Mouse (Mus musculus): Measurements from ENCODE around the gene Traf5. TPM values are rescaled to one million over a fixed set of nuclear protein-coding genes. Genes with fewer than 3 reads are reported as not detected.
A peak's percentile ranks its signal among the peaks of the same experiment; 100 is the strongest.

The Traf5 gene
- polyA plus RNA-seq, 1 experiment from 2014 or later, result 16.9 TPM

DNA sequence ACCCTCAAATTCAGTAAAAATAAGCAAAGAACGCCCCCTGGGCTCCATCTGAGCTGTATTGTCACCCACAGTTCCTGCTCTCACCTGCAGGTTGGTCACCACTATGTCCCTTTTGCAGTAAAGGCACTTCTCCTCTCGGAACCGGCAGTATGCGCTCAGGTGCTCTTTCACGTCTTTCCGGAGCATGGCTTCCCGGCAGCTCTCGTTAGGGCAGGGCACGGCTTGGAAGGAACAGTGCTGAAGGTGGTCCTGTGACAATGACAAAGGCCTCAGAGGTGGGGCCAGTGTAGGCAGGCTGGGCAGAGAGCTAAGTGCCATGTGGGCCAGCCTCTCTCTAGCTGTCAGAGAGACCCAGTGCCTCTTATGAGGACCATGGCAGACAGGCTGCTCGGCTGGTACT lies 33.4 kb downstream of the Traf5 start:
- no peaks in the 10 kb centered on the region for H3K27me3 ChIP-seq (ENCODE audit: control insufficient read depth, insufficient read depth, low read length)
- no peaks in the 10 kb centered on the region; the same call in 1 of the 2 replicates for H3K9me3 ChIP-seq (ENCODE audit: control insufficient read depth, low read length)
- no peak overlapping the region for H3K27ac ChIP-seq (replicated peaks in 1 of 2; ENCODE audit: control insufficient read depth in 1 of 2, insufficient read depth in 1 of 2, low read depth in 2 of 2, low read length in 2 of 2)
- H3K9ac ChIP-seq (ENCODE audit: low read length), result no peak overlapping the region
- peaks cover 11 to 24% of the 10 kb centered on the region in 2 experiments for H3K4me1 ChIP-seq (ENCODE audit: control insufficient read depth in 2 of 2, insufficient read depth in 2 of 2, low read length in 2 of 2)
- WGBS, result 85% methylated on average over 10 of the region's 10 CpGs
- peaks cover 45% of the 10 kb centered on the region for H3K36me3 ChIP-seq (ENCODE audit: control insufficient read depth, insufficient read depth, low read length)
- H3K4me3 ChIP-seq (ENCODE audit: control insufficient read depth in 1 of 2, insufficient read depth in 1 of 2, low read depth in 1 of 2, low read length in 2 of 2), result no peak overlapping the region
- no peak overlapping the region for H3K4me2 ChIP-seq (ENCODE audit: low read length)
- no peak for ATAC-seq (ENCODE audit: insufficient number of reproducible peaks, insufficient read depth, low FRiP score, low read depth)

DNA sequence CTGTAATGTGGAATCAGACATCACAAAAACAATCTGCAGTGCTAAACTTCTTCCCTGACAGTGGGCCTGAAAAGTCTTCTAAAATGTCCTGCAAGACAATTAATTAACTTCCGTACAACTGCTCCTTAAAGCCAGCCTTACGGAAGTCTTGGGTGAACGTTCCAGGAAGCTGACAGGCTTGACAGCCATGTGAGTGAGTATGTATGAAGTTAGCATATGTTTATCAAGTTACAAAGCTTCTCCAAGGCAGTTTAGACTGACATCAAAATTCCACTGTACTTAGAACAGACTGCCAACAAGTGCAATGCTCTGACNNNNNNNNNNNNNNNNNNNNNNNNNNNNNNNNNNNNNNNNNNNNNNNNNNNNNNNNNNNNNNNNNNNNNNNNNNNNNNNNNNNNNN lies 38.6 kb downstream of the Traf5 start:
- Histone ChIP-seq H3K4me2 (ENCODE audit: low read length) (no peak overlapping the region), H3K4me1 (ENCODE audit: control insufficient read depth in 2 of 2, insufficient read depth in 2 of 2, low read length in 2 of 2) (peaks cover 8 to 12% of the 10 kb centered on the region in 2 experiments), H3K9ac (ENCODE audit: low read length) (no peak overlapping the region; the same call in 1 of the 2 replicates), H3K9me3 (ENCODE audit: control insufficient read depth, low read length) (no peaks in the 10 kb centered on the region; the same call in 1 of the 2 replicates), H3K27me3 (ENCODE audit: control insufficient read depth, insufficient read depth, low read length) (no peaks in the 10 kb centered on the region), H3K36me3 (ENCODE audit: control insufficient read depth, insufficient read depth, low read length) (peaks cover 34% of the 10 kb centered on the region), H3K4me3 (ENCODE audit: control insufficient read depth in 1 of 2, insufficient read depth in 1 of 2, low read depth in 1 of 2, low read length in 2 of 2) (no peak overlapping the region), H3K27ac (replicated peaks in 1 of 2; ENCODE audit: control insufficient read depth in 1 of 2, insufficient read depth in 1 of 2, low read depth in 2 of 2, low read length in 2 of 2) (peak overlapping the region; percentile 57 to 61; a peak in 3 of 4 replicates)
- no peak for ATAC-seq (ENCODE audit: insufficient number of reproducible peaks, insufficient read depth, low FRiP score, low read depth)
- 24% methylated on average over 3 of the region's 3 CpGs for WGBS

DNA sequence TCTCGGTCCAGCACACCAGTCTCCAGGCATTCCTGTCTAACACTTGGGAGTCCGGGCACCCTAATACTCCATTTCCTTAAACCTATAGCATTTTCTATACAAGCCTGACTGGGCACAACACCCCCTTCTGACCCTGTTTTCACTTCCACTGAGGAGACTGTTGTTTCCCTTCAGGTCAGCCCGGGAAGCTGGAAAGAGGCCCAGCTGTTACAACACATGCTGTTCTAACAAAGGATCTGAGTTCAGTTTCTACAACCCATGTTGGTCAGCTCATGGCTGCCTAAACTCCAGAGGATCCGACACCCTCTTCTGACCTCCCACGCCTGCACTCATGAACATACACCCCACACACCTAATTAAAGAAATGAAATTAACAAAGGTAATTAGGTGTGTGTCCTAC lies 39.4 kb downstream of the Traf5 start:
- H3K27ac ChIP-seq (replicated peaks in 1 of 2; ENCODE audit: control insufficient read depth in 1 of 2, insufficient read depth in 1 of 2, low read depth in 2 of 2, low read length in 2 of 2), result peak overlapping the region in 1 of 2 experiments; percentile 61; a peak in 1 of 4 replicates
- no peak overlapping the region for H3K4me3 ChIP-seq (ENCODE audit: control insufficient read depth in 1 of 2, insufficient read depth in 1 of 2, low read depth in 1 of 2, low read length in 2 of 2)
- peaks cover 27% of the 10 kb centered on the region for H3K36me3 ChIP-seq (ENCODE audit: control insufficient read depth, insufficient read depth, low read length)
- ATAC-seq (ENCODE audit: insufficient number of reproducible peaks, insufficient read depth, low FRiP score, low read depth), result no peak
- H3K27me3 ChIP-seq (ENCODE audit: control insufficient read depth, insufficient read depth, low read length), result no peaks in the 10 kb centered on the region
- peaks cover 8 to 12% of the 10 kb centered on the region in 2 experiments for H3K4me1 ChIP-seq (ENCODE audit: control insufficient read depth in 2 of 2, insufficient read depth in 2 of 2, low read length in 2 of 2)
- no peaks in the 10 kb centered on the region; the same call in 1 of the 2 replicates for H3K9me3 ChIP-seq (ENCODE audit: control insufficient read depth, low read length)
- no peak overlapping the region for H3K4me2 ChIP-seq (ENCODE audit: low read length)
- H3K9ac ChIP-seq (ENCODE audit: low read length), result no peak overlapping the region
- WGBS, result 92% methylated on average over 5 of the region's 5 CpGs

DNA sequence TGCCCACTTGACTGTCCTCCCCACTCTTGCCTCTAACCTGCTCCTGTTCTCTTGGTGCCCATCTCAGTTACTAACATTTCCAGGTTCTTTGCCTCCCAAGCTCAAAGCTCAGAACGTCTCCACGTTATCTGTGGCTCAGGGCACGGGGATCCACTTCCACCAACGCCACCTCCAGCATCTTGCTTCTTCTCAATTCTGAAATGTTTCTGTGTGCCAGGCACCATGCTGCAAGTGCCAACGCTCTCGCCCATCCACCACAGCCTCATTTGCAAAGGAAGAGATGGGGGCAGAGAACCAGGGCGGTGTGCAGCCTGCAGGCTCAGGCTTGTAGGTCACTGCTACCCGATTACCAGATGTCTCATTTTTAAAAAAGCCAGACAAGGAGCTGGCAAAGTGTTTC lies 39.9 kb downstream of the Traf5 start:
- Histone ChIP-seq H3K4me1 (ENCODE audit: control insufficient read depth in 2 of 2, insufficient read depth in 2 of 2, low read length in 2 of 2) (peaks cover 8 to 12% of the 10 kb centered on the region in 2 experiments), H3K9ac (ENCODE audit: low read length) (no peak overlapping the region), H3K27me3 (ENCODE audit: control insufficient read depth, insufficient read depth, low read length) (no peaks in the 10 kb centered on the region), H3K4me2 (ENCODE audit: low read length) (no peak overlapping the region), H3K36me3 (ENCODE audit: control insufficient read depth, insufficient read depth, low read length) (peaks cover 24% of the 10 kb centered on the region), H3K9me3 (ENCODE audit: control insufficient read depth, low read length) (no peaks in the 10 kb centered on the region; the same call in 1 of the 2 replicates), H3K27ac (replicated peaks in 1 of 2; ENCODE audit: control insufficient read depth in 1 of 2, insufficient read depth in 1 of 2, low read depth in 2 of 2, low read length in 2 of 2) (no peak overlapping the region), H3K4me3 (ENCODE audit: control insufficient read depth in 1 of 2, insufficient read depth in 1 of 2, low read depth in 1 of 2, low read length in 2 of 2) (no peak overlapping the region)
- 88% methylated on average over 8 of the region's 8 CpGs for WGBS
- ATAC-seq (ENCODE audit: insufficient number of reproducible peaks, insufficient read depth, low FRiP score, low read depth), result no peak

DNA sequence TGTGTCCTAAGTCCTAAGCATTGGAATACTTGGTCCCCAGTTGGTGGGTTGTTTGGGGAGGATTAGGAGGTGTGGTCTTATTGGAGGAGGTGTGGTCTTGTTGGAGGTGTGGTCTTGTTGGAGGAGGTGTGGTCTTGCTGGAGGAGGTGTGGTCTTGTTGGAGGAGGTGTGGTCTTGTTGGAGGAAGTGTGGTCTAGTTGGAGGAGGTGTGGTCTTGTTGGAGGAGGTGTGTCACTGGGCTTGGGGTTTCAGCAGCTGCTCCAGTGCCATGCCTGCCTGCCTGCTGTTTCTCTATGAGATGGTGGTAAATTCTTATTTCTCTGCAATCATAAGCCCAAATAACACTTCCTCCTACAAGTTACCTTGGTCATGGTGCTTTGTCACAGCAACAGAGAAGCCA lies 93.3 kb downstream of the Traf5 start:
- H3K27ac ChIP-seq (replicated peaks in 1 of 2; ENCODE audit: control insufficient read depth in 1 of 2, insufficient read depth in 1 of 2, low read depth in 2 of 2, low read length in 2 of 2), result no peak overlapping the region
- H3K36me3 ChIP-seq (ENCODE audit: control insufficient read depth, insufficient read depth, low read length), result peaks cover 51% of the 10 kb centered on the region
- H3K27me3 ChIP-seq (ENCODE audit: control insufficient read depth, insufficient read depth, low read length), result no peaks in the 10 kb centered on the region
- no peak overlapping the region for H3K4me2 ChIP-seq (ENCODE audit: low read length)
- H3K4me3 ChIP-seq (ENCODE audit: control insufficient read depth in 1 of 2, insufficient read depth in 1 of 2, low read depth in 1 of 2, low read length in 2 of 2), result no peak overlapping the region
- 0 out of 2 replicates have a peak, but pooled peaks cover 3% of the 10 kb centered on the region for H3K9me3 ChIP-seq (ENCODE audit: control insufficient read depth, low read length)
- no peak overlapping the region for H3K9ac ChIP-seq (ENCODE audit: low read length)
- no peak for ATAC-seq (ENCODE audit: insufficient number of reproducible peaks, insufficient read depth, low FRiP score, low read depth)
- peaks cover 0 to 6% of the 10 kb centered on the region in 2 experiments; a peak in 3 of 4 replicates for H3K4me1 ChIP-seq (ENCODE audit: control insufficient read depth in 2 of 2, insufficient read depth in 2 of 2, low read length in 2 of 2)

DNA sequence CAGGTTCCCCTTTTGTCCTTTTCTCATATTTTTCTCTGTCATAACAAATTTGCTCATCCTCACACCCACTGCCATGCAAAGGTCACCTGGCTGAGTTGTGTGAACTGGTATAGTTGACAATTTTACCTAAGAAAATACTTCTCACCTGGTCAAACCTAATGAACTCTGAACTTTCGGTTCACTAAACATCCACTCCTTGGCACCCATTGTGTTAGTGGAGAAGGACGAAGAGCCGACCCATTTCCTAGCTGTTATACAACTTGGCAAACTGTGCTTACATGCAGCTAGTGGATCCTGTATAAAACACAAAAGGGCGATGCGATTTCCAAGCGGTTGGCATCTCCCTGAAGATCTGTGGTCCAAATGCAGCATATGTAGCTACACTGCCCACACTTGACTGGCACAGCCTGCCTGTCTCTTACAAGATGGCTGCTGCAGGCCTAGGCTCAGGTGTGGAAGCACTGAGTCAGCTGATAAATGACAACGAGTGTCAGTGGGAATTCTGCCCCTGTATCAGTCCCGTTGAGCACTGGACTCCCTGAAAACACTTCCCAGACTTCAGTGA lies 95.7 kb downstream of the Traf5 start:
- Histone ChIP-seq H3K36me3 (ENCODE audit: control insufficient read depth, insufficient read depth, low read length) (peaks cover 51% of the 10 kb centered on the region), H3K4me3 (ENCODE audit: control insufficient read depth in 1 of 2, insufficient read depth in 1 of 2, low read depth in 1 of 2, low read length in 2 of 2) (no peak overlapping the region), H3K9ac (ENCODE audit: low read length) (no peak overlapping the region), H3K9me3 (ENCODE audit: control insufficient read depth, low read length) (0 out of 2 replicates have a peak, but pooled peaks cover 3% of the 10 kb centered on the region), H3K4me2 (ENCODE audit: low read length) (no peak overlapping the region), H3K4me1 (ENCODE audit: control insufficient read depth in 2 of 2, insufficient read depth in 2 of 2, low read length in 2 of 2) (peaks cover 5 to 12% of the 10 kb centered on the region in 2 experiments), H3K27me3 (ENCODE audit: control insufficient read depth, insufficient read depth, low read length) (no peaks in the 10 kb centered on the region), H3K27ac (replicated peaks in 1 of 2; ENCODE audit: control insufficient read depth in 1 of 2, insufficient read depth in 1 of 2, low read depth in 2 of 2, low read length in 2 of 2) (no peak overlapping the region)
- ATAC-seq (ENCODE audit: insufficient number of reproducible peaks, insufficient read depth, low FRiP score, low read depth), result no peak
- 85% methylated on average over 8 of the region's 8 CpGs for WGBS

DNA sequence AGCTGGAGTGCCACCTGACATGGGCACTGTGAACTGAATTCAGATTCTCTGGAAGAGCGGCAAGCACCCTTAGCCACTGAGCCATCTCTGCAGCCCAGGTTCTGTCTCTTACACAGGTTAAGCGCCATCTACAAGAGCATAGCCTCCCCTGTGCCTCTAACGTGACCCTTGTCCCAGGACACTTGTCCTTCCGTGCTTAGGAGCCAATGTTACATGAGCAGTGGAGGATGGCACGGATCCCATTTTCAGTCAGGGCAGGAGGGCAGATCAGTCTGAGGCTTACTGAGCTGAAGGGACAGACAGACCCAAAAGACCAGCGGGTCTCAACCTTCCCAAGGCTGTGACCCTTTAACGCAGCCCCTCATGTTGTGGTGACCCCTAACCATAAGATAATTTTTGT lies 96.4 kb downstream of the Traf5 start:
- Histone ChIP-seq H3K9ac (ENCODE audit: low read length) (no peak overlapping the region), H3K4me1 (ENCODE audit: control insufficient read depth in 2 of 2, insufficient read depth in 2 of 2, low read length in 2 of 2) (peaks cover 5 to 12% of the 10 kb centered on the region in 2 experiments), H3K27ac (replicated peaks in 1 of 2; ENCODE audit: control insufficient read depth in 1 of 2, insufficient read depth in 1 of 2, low read depth in 2 of 2, low read length in 2 of 2) (no peak overlapping the region), H3K4me3 (ENCODE audit: control insufficient read depth in 1 of 2, insufficient read depth in 1 of 2, low read depth in 1 of 2, low read length in 2 of 2) (no peak overlapping the region), H3K36me3 (ENCODE audit: control insufficient read depth, insufficient read depth, low read length) (peaks cover 45% of the 10 kb centered on the region), H3K27me3 (ENCODE audit: control insufficient read depth, insufficient read depth, low read length) (no peaks in the 10 kb centered on the region), H3K4me2 (ENCODE audit: low read length) (no peak overlapping the region), H3K9me3 (ENCODE audit: control insufficient read depth, low read length) (0 out of 2 replicates have a peak, but pooled peaks cover 3% of the 10 kb centered on the region)
- no peak for ATAC-seq (ENCODE audit: insufficient number of reproducible peaks, insufficient read depth, low FRiP score, low read depth)
- 88% methylated on average over 7 of the region's 7 CpGs for WGBS

DNA sequence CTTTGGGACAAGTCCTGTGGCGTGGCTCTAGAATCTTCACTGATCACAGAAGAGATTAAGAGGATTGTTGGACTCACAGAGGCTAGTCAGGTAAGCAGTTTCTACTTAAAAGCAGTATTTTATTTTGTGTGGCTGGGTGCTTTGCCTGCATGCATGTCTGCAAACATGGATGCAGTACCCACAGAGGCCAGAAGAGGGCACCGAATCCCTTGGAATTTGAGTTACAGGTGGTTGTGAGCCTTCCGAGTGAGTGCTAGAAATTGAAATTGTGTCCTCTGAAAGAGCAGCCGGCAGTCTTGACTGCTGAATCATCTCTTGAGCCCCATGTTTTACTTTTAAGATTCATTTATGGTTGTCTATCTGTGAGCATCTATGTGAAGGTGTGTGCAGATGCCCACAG lies 96.9 kb downstream of the Traf5 start:
- Histone ChIP-seq H3K27ac (replicated peaks in 1 of 2; ENCODE audit: control insufficient read depth in 1 of 2, insufficient read depth in 1 of 2, low read depth in 2 of 2, low read length in 2 of 2) (no peak overlapping the region), H3K9me3 (ENCODE audit: control insufficient read depth, low read length) (0 out of 2 replicates have a peak, but pooled peaks cover 3% of the 10 kb centered on the region), H3K4me3 (ENCODE audit: control insufficient read depth in 1 of 2, insufficient read depth in 1 of 2, low read depth in 1 of 2, low read length in 2 of 2) (no peak overlapping the region), H3K36me3 (ENCODE audit: control insufficient read depth, insufficient read depth, low read length) (peaks cover 41% of the 10 kb centered on the region), H3K4me1 (ENCODE audit: control insufficient read depth in 2 of 2, insufficient read depth in 2 of 2, low read length in 2 of 2) (peaks cover 5 to 12% of the 10 kb centered on the region in 2 experiments), H3K27me3 (ENCODE audit: control insufficient read depth, insufficient read depth, low read length) (no peaks in the 10 kb centered on the region), H3K9ac (ENCODE audit: low read length) (no peak overlapping the region), H3K4me2 (ENCODE audit: low read length) (no peak overlapping the region)
- 69% methylated on average over 4 of the region's 4 CpGs for WGBS
- no peak for ATAC-seq (ENCODE audit: insufficient number of reproducible peaks, insufficient read depth, low FRiP score, low read depth)
